Mouse (Mus musculus): ENCODE measurements around the gene 2010109A12Rik.

DNA sequence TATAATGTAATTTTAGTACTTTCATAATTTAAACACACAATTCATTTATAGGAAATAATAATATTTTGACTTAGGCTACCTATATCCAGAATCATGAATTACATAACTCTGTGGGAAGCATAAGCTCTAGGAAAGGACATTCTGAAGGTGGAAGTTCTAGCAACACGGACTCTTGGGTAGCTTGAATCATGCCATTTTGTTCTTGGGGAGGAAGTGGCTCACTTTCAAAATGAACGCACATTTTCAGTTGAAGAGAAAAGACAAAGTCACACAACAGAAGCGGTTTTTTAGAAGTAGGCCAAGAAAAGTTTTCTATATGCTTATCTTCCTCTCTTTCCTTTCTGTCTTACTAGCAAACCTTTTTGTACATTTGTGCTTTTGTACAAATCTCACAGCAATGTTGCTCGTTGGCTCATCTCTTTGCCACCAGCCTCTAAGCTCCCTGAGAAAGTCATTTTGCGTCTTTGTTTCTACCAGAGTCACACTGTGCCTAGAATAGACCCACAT is 49.5 kb downstream of the 2010109A12Rik start:
- TF ChIP-seq CTCF (conservative IDR thresholded peaks at IDR 0.05; ENCODE audit: insufficient read depth, insufficient read length, low read depth, low read length) (no peak), POLR2A (IDR thresholded peaks at IDR 0.05; ENCODE audit: low read depth, low read length) (no peak)

Data from kidney, adult 2 months (tissue).